Mouse (Mus musculus) embryonic facial prominence, embryonic 14.5 days (tissue): Measurements from ENCODE around the gene Gemin8. TPM values are rescaled to one million over a fixed set of nuclear protein-coding genes. Genes with fewer than 3 reads are reported as not detected.
A peak's percentile ranks its signal among the peaks of the same experiment; 100 is the strongest.

Source experiments
- ATAC-seq: fragments of 200-750 bp; cut with Nextera tagmentation; 2 replicates; pipeline ENCODE4 v1.8.0; 2017; ENCODE audit warnings: low read depth, moderate number of reproducible peaks, moderate TSS enrichment
- DNase-seq: peaks from one replicate; pipeline ENCODE4 v3.0.0-alpha.2; 2015; ENCODE audit warnings: low spot score
- H3K27ac ChIP-seq: fragments of 300-500 bp; sonication (generic); replicated peaks from 2 replicates; pipeline ENCODE4 v1.5.1; 2014; ENCODE audit warnings: low read depth, mild to moderate bottlenecking, low read length, moderate library complexity
- H3K27me3 ChIP-seq: fragments of 300-500 bp; sonication (generic); replicated peaks from 2 replicates; pipeline ENCODE4 v1.6.1; 2014; ENCODE audit warnings: low read length; ENCODE audit not compliant: control insufficient read depth, insufficient read depth
- H3K36me3 ChIP-seq: fragments of 300-500 bp; sonication (generic); 2 replicates; pipeline ENCODE4 v1.6.1; 2014; ENCODE audit warnings: low read length, mixed read lengths; ENCODE audit not compliant: control insufficient read depth, insufficient read depth
- H3K4me1 ChIP-seq: fragments of 300-500 bp; sonication (generic); 2 replicates; pipeline ENCODE4 v1.6.1; 2014; ENCODE audit warnings: antibody characterized with exemption, low read length; ENCODE audit not compliant: control insufficient read depth, insufficient read depth
- H3K4me2 ChIP-seq: fragments of 300-500 bp; sonication (generic); 2 replicates; pipeline ENCODE4 v1.6.1; 2014; ENCODE audit warnings: low read depth, mild to moderate bottlenecking, low read length, moderate library complexity, mixed read lengths
- H3K4me3 ChIP-seq: fragments of 300-500 bp; sonication (generic); 2 replicates; pipeline ENCODE4 v1.5.1; 2014; ENCODE audit warnings: low read depth, mild to moderate bottlenecking, low read length
- H3K9ac ChIP-seq: fragments of 300-500 bp; sonication (generic); 2 replicates; pipeline ENCODE4 v1.6.1; 2014; ENCODE audit warnings: low read depth, mild to moderate bottlenecking, low read length, moderate library complexity, mixed read lengths
- H3K9me3 ChIP-seq: fragments of 300-500 bp; sonication (generic); 2 replicates; pipeline ENCODE4 v1.6.1; 2016; ENCODE audit warnings: low read length; ENCODE audit not compliant: control insufficient read depth
- WGBS: fragments of 180-500 bp; shearing (Covaris S2); extraction: QIAGEN DNeasy Blood & Tissue Kit; methylation state at CpG from one replicate; pipeline ENCODE4 v1.1.7; 2014; 5-methylcytosine and 5-hydroxymethylcytosine counted together
- polyA plus RNA-seq: library from polyadenylated mRNA; unstranded; fragments of >200 nt; fragmentation: Nextera tagmentation; extraction: Ambion mirVana; gene quantifications from 2 replicates; pipeline ENCODE4 v1.2.1, GENCODE M21; 2014

Gene Gemin8
- polyA plus RNA-seq, 1 experiment from 2014 or later: 11.8 TPM

GRCm38 (mm10) chrX:166173796-166174195 lies 3.5 kb downstream of the Gemin8 start:
- Histone ChIP-seq H3K9me3 (no peaks in the 10 kb centered on the region), H3K27me3 (0 out of 2 replicates have a peak, but pooled peaks cover 3% of the 10 kb centered on the region), H3K27ac (no peak overlapping the region), H3K36me3 (no peaks in the 10 kb centered on the region), H3K4me2 (no peak overlapping the region), H3K4me3 (no peak overlapping the region), H3K9ac (no peak overlapping the region), H3K4me1 (no peaks in the 10 kb centered on the region)
- ATAC-seq (no peak), DNase-seq (peak; percentile 29)
- WGBS: 60% methylated on average over 7 of the region's 7 CpGs

GRCm38 (mm10) chrX:166177929-166178328 lies 7.7 kb downstream of the Gemin8 start:
- Histone ChIP-seq H3K4me3 (no peak overlapping the region), H3K4me1 (no peaks in the 10 kb centered on the region), H3K36me3 (no peaks in the 10 kb centered on the region), H3K9ac (no peak overlapping the region), H3K27me3 (0 out of 2 replicates have a peak, but pooled peaks cover 3% of the 10 kb centered on the region), H3K4me2 (no peak overlapping the region), H3K27ac (no peak overlapping the region), H3K9me3 (no peaks in the 10 kb centered on the region)
- no peak for ATAC-seq
- DNase-seq: no peak
- 87% methylated on average over 7 of the region's 7 CpGs for WGBS

GRCm38 (mm10) chrX:166183094-166183493 lies 12.8 kb downstream of the Gemin8 start:
- DNase-seq (no peak), ATAC-seq (no peak)
- Histone ChIP-seq H3K4me2 (no peak overlapping the region), H3K27ac (no peak overlapping the region), H3K9me3 (no peaks in the 10 kb centered on the region), H3K4me3 (no peak overlapping the region), H3K27me3 (no peaks in the 10 kb centered on the region; the same call in 1 of the 2 replicates), H3K4me1 (no peaks in the 10 kb centered on the region), H3K9ac (no peak overlapping the region), H3K36me3 (no peaks in the 10 kb centered on the region)
- WGBS: 74% methylated on average over 3 of the region's 3 CpGs

GRCm38 (mm10) chrX:166185327-166185913 lies 15.2 kb downstream of the Gemin8 start:
- H3K9ac ChIP-seq: no peak overlapping the region
- no peaks in the 10 kb centered on the region for H3K4me1 ChIP-seq
- no peaks in the 10 kb centered on the region for H3K9me3 ChIP-seq
- ATAC-seq (no peak), DNase-seq (no peak)
- H3K4me3 ChIP-seq: no peak overlapping the region
- no peaks in the 10 kb centered on the region; the same call in 1 of the 2 replicates for H3K27me3 ChIP-seq
- 83% methylated on average over 9 of the region's 9 CpGs for WGBS
- H3K36me3 ChIP-seq: no peaks in the 10 kb centered on the region
- no peak overlapping the region for H3K4me2 ChIP-seq
- H3K27ac ChIP-seq: no peak overlapping the region

GRCm38 (mm10) chrX:166187803-166188202 lies 17.5 kb downstream of the Gemin8 start:
- Histone ChIP-seq H3K4me3 (no peak overlapping the region), H3K9me3 (no peaks in the 10 kb centered on the region), H3K27ac (no peak overlapping the region), H3K4me2 (no peak overlapping the region), H3K36me3 (no peaks in the 10 kb centered on the region), H3K9ac (no peak overlapping the region), H3K4me1 (no peaks in the 10 kb centered on the region), H3K27me3 (no peaks in the 10 kb centered on the region; the same call in 1 of the 2 replicates)
- DNase-seq (no peak), ATAC-seq (no peak)
- WGBS: 85% methylated on average over 1 of the region's 1 CpGs

DNA sequence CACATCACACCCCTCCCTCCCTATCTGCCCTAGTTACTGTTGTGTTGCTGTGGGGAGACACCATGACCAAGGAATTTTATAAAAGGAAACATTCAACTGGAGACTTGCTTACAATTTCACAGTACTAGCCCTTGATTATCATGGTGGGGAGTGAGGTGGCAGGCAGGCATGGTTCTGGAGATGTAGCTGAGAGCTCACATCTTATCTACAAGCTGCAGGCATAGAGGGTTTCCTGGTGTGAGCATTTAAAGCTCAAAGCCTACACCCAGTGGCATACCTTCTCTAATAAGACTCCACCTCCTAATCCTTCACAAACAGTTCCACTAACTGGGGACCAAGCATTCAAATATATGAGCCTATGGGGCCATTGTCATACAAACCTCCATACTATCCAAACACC lies 26.1 kb downstream of the Gemin8 start:
- Histone ChIP-seq H3K36me3 (no peaks in the 10 kb centered on the region), H3K4me2 (no peak overlapping the region), H3K4me3 (no peak overlapping the region), H3K27me3 (no peaks in the 10 kb centered on the region; the same call in 1 of the 2 replicates), H3K9me3 (no peaks in the 10 kb centered on the region), H3K4me1 (no peaks in the 10 kb centered on the region), H3K9ac (no peak overlapping the region), H3K27ac (no peak overlapping the region)
- DNase-seq (no peak), ATAC-seq (no peak)

- Histone ChIP-seq H3K9ac (no peak overlapping the region), H3K4me1 (no peaks in the 10 kb centered on the region), H3K36me3 (no peaks in the 10 kb centered on the region), H3K27ac (no peak overlapping the region), H3K4me2 (no peak overlapping the region), H3K27me3 (no peaks in the 10 kb centered on the region; the same call in 1 of the 2 replicates), H3K9me3 (0 out of 2 replicates have a peak, but pooled peaks cover 6% of the 10 kb centered on the region), H3K4me3 (no peak overlapping the region)
- DNase-seq (no peak), ATAC-seq (no peak)
- 73% methylated on average over 2 of the region's 2 CpGs for WGBS
These were observed 28.0 kb downstream of the Gemin8 start for GRCm38 (mm10) chrX:166198266-166198665.

DNA sequence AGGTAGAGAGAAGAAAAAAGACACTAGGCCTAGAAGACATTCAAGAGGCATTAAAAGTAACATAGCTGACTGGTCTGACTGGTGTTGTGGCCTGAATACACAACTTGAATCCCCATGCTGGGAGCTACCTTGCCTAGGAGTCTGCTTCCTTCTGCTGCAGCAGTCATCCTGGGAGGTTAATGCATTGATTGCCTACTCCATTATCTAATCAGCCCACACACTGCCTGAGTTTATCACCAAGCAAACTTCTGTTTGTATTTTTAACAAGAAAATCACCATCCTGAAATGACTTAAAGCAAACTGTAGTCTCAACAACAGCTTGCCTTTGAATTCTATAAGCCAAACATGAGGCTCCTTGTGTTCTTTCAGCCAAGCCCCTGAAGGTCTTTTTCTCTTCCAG lies 29.6 kb downstream of the Gemin8 start:
- no peaks in the 10 kb centered on the region for H3K36me3 ChIP-seq
- DNase-seq: no peak
- H3K27ac ChIP-seq: no peak overlapping the region
- no peaks in the 10 kb centered on the region; the same call in 1 of the 2 replicates for H3K27me3 ChIP-seq
- H3K4me2 ChIP-seq: no peak overlapping the region
- no peaks in the 10 kb centered on the region for H3K4me1 ChIP-seq
- H3K9ac ChIP-seq: no peak overlapping the region
- 0 out of 2 replicates have a peak, but pooled peaks cover 6% of the 10 kb centered on the region for H3K9me3 ChIP-seq
- H3K4me3 ChIP-seq: no peak overlapping the region
- ATAC-seq: no peak

GRCm38 (mm10) chrX:166214576-166214975 lies 44.3 kb downstream of the Gemin8 start:
- Histone ChIP-seq H3K4me1 (no peaks in the 10 kb centered on the region), H3K27me3 (peaks cover 5% of the 10 kb centered on the region; the same call in 1 of the 2 replicates), H3K27ac (no peak overlapping the region), H3K9ac (no peak overlapping the region), H3K36me3 (no peaks in the 10 kb centered on the region), H3K9me3 (no peaks in the 10 kb centered on the region), H3K4me2 (no peak overlapping the region), H3K4me3 (no peak overlapping the region)
- ATAC-seq (no peak), DNase-seq (no peak)
- 72% methylated on average over 2 of the region's 2 CpGs for WGBS
